Mouse (Mus musculus): ENCODE results near the gene Ptprq. TPM values are rescaled to one million over a fixed set of nuclear protein-coding genes. Genes with fewer than 3 reads are reported as not detected.

Ptprq gene
- total and polyA plus RNA-seq, 2 experiments from 2014 or later: 0.03 to 0.10 TPM

DNA sequence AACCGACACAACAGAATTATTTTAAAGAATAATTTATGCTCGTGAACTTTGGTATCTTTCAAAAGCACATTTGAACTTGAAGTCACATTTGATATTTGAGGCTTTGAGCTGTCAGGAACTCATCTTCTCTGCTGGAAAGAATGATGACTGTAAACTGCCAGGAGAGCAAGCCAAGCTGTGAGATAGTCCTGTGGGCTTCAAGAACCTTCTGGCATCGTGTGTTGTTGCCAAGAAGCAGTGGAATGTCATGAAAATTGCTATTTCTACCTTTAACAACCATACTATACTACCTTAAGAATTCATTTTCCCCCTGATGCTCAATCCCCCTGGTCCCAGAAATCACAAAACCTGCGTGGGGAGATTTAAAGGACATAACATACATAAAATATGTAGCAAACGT is 200.6 kb downstream of the Ptprq start:
- WGBS: 72% methylated on average over 5 of the region's 5 CpGs
- Histone ChIP-seq H3K9ac (replicated peaks; ENCODE audit: low read length) (no peak overlapping the region), H3K9me3 (ENCODE audit: low read length) (no peaks in the 10 kb centered on the region), H3K4me1 (ENCODE audit: insufficient read depth, low read length) (no peaks in the 10 kb centered on the region), H3K4me2 (ENCODE audit: low read depth, low read length) (no peak overlapping the region), H3K4me3 (ENCODE audit: low read length) (no peak overlapping the region), H3K27me3 (ENCODE audit: insufficient read depth, low read length) (no peaks in the 10 kb centered on the region), H3K36me3 (ENCODE audit: insufficient read depth, low read length) (no peaks in the 10 kb centered on the region), H3K27ac (no peak overlapping the region)
- TF ChIP-seq CTCF (IDR thresholded peaks at IDR 0.05; ENCODE audit: low read depth): no peak
- no peak for ATAC-seq
- peak; percentile 17 for DNase-seq (ENCODE audit: low spot score)

DNA sequence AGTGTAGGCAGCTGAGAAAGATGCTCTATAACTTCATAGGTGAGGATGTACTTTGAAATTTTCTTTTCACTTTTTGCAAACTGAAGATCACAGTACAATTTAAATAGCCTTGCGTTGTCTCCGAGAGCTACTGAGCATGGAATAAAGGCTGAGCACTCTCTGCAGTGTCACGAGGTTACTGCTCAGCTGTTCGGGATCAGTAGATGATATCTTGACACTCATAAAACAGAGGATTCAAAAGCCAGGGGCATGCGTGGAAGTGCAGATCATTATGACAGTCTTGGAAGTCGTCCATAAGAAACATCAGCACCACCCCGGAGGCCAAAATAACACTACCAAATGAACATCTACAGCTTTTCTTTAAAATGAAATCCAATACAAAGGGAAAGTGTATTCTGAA is 203.2 kb downstream of the Ptprq start:
- H3K36me3 ChIP-seq (ENCODE audit: insufficient read depth, low read length): no peaks in the 10 kb centered on the region
- ATAC-seq (no peak), DNase-seq (ENCODE audit: low spot score) (no peak)
- no peak overlapping the region for H3K27ac ChIP-seq
- H3K4me2 ChIP-seq (ENCODE audit: low read depth, low read length): no peak overlapping the region
- H3K9me3 ChIP-seq (ENCODE audit: low read length): no peaks in the 10 kb centered on the region
- H3K9ac ChIP-seq (replicated peaks; ENCODE audit: low read length): no peak overlapping the region
- 71% methylated on average over 7 of the region's 7 CpGs for WGBS
- no peak for TF ChIP-seq CTCF (IDR thresholded peaks at IDR 0.05; ENCODE audit: low read depth)
- no peaks in the 10 kb centered on the region for H3K4me1 ChIP-seq (ENCODE audit: insufficient read depth, low read length)
- H3K4me3 ChIP-seq (ENCODE audit: low read length): no peak overlapping the region
- H3K27me3 ChIP-seq (ENCODE audit: insufficient read depth, low read length): no peaks in the 10 kb centered on the region

DNA sequence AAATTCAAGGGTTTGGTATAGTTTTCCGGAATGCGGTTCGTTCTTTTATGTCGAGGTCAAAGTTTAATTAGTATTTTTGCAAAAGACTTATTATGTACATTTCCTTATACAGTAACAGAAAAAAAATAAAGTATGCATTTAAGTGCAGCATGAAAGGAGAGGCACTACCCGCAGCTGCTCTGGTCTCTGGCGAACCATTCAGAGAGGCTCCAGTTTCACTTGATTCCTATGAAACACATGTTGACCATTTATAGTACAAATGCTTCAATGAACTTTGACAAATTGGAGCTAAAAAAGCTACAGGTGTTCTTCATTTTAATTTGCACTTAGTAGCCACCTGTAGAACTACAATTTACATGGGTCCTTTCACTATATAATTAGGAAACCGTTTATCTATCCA is 205.1 kb downstream of the Ptprq start:
- H3K4me1 ChIP-seq (ENCODE audit: insufficient read depth, low read length): no peaks in the 10 kb centered on the region
- no peaks in the 10 kb centered on the region for H3K36me3 ChIP-seq (ENCODE audit: insufficient read depth, low read length)
- no peaks in the 10 kb centered on the region for H3K9me3 ChIP-seq (ENCODE audit: low read length)
- TF ChIP-seq CTCF (IDR thresholded peaks at IDR 0.05; ENCODE audit: low read depth): no peak
- ATAC-seq (no peak), DNase-seq (ENCODE audit: low spot score) (no peak)
- WGBS: 88% methylated on average over 7 of the region's 7 CpGs
- no peak overlapping the region for H3K27ac ChIP-seq
- no peak overlapping the region for H3K4me3 ChIP-seq (ENCODE audit: low read length)
- H3K4me2 ChIP-seq (ENCODE audit: low read depth, low read length): no peak overlapping the region
- H3K27me3 ChIP-seq (ENCODE audit: insufficient read depth, low read length): no peaks in the 10 kb centered on the region
- no peak overlapping the region for H3K9ac ChIP-seq (replicated peaks; ENCODE audit: low read length)

DNA sequence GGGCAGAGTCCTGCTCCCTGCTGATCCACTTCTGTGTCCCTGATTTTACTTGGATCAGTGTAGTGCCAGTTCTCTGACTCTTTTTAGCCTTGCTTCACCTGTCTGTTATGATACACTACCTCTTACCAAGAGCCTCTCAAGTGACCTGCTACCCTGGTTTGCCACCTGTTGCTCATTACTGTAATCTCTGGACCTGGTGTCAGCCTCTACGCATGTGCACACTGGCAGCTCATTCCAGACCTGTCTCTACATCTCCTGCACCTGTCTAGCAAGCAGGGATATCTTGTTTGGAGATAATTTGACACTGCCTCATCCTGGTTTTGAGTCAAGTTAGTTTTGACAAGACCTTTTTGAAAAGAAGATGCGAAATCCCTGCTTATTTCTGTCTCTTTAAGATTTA is 213.5 kb downstream of the Ptprq start:
- no peak overlapping the region for H3K4me2 ChIP-seq (ENCODE audit: low read depth, low read length)
- TF ChIP-seq CTCF (IDR thresholded peaks at IDR 0.05; ENCODE audit: low read depth): no peak
- no peak for ATAC-seq

DNA sequence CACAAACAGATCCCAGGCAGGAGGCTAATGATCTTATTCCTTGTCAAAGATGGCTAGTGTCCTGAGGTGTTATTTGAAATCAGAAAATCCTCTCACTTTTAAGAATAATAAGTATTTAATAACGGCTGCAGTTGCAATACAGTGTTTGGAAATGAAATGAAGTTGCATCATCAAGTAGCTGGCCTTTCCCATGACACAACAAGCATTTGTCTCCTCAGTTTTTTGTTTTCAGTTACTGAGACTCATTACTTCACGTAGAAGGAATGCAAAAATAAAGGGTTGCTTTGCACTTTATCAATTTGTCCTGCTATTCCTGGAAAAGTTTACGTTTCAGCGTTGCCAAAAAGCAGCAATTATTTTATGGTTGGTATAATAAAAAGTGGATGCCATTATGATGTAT is 216.4 kb downstream of the Ptprq start:
- H3K4me2 ChIP-seq (ENCODE audit: low read depth, low read length): no peak overlapping the region
- no peak for TF ChIP-seq CTCF (IDR thresholded peaks at IDR 0.05; ENCODE audit: low read depth)
- DNase-seq (ENCODE audit: low spot score): no peak

More for the DNA sequence above, 213.5 kb downstream of the Ptprq start:
- H3K4me1 ChIP-seq (ENCODE audit: insufficient read depth, low read length): no peaks in the 10 kb centered on the region
- H3K9ac ChIP-seq (replicated peaks; ENCODE audit: low read length): no peak overlapping the region
- no peak for DNase-seq (ENCODE audit: low spot score)
- 91% methylated on average over 2 of the region's 2 CpGs for WGBS
- H3K9me3 ChIP-seq (ENCODE audit: low read length): no peaks in the 10 kb centered on the region
- no peak overlapping the region for H3K4me3 ChIP-seq (ENCODE audit: low read length)
- H3K27ac ChIP-seq: no peak overlapping the region
- no peaks in the 10 kb centered on the region for H3K36me3 ChIP-seq (ENCODE audit: insufficient read depth, low read length)
- no peaks in the 10 kb centered on the region for H3K27me3 ChIP-seq (ENCODE audit: insufficient read depth, low read length)

DNA sequence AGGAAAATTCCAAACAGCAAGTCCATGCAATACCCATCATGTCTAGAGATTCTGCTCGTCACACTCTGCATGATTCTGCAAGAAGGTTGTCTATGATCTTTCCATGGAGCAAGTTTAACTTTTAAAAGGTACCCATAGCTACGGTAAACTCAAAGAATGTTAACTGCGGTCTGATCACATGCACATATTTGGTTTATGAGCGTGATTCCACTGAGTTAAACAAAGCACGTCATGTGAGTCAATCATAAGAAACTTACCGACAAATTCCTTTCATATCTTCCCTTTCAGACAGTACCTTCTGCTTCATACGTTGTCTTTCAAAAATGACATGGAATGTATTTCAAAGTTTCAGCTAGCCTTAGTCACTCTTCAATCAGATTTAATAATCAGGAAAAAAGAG is 217.7 kb downstream of the Ptprq start:
- Histone ChIP-seq H3K27me3 (ENCODE audit: insufficient read depth, low read length) (no peaks in the 10 kb centered on the region), H3K36me3 (ENCODE audit: insufficient read depth, low read length) (no peaks in the 10 kb centered on the region), H3K4me3 (ENCODE audit: low read length) (no peak overlapping the region), H3K9ac (replicated peaks; ENCODE audit: low read length) (no peak overlapping the region), H3K27ac (no peak overlapping the region), H3K9me3 (ENCODE audit: low read length) (no peaks in the 10 kb centered on the region), H3K4me1 (ENCODE audit: insufficient read depth, low read length) (no peaks in the 10 kb centered on the region), H3K4me2 (ENCODE audit: low read depth, low read length) (no peak overlapping the region)
- ATAC-seq (no peak), DNase-seq (ENCODE audit: low spot score) (no peak)
- WGBS: 94% methylated on average over 7 of the region's 7 CpGs
- TF ChIP-seq CTCF (IDR thresholded peaks at IDR 0.05; ENCODE audit: low read depth): no peak

More for the DNA sequence above, 216.4 kb downstream of the Ptprq start:
- H3K9ac ChIP-seq (replicated peaks; ENCODE audit: low read length): no peak overlapping the region
- 82% methylated on average over 4 of the region's 4 CpGs for WGBS
- no peaks in the 10 kb centered on the region for H3K9me3 ChIP-seq (ENCODE audit: low read length)
- H3K36me3 ChIP-seq (ENCODE audit: insufficient read depth, low read length): no peaks in the 10 kb centered on the region
- H3K27ac ChIP-seq: no peak overlapping the region
- no peak for ATAC-seq
- H3K27me3 ChIP-seq (ENCODE audit: insufficient read depth, low read length): no peaks in the 10 kb centered on the region
- no peaks in the 10 kb centered on the region for H3K4me1 ChIP-seq (ENCODE audit: insufficient read depth, low read length)
- H3K4me3 ChIP-seq (ENCODE audit: low read length): no peak overlapping the region

DNA sequence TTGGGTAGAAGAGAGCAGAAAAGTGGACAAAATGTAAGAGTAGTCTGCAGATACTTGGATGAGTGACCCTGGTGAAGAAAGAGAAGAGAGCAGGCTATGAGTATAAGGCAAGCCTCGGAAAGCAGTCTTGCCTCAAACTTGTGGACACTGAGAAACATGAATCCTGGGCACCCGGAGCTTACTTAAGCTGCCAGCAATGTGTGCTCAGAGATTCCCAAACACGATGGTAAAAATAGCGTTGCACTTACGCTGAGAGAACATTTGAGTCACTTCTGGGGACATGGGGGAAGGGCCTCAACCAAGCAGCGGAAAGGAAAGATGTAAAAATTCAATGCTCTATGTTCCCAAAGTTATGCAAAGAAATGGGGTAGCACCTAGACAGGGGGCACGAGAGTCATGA is 220.2 kb downstream of the Ptprq start:
- Histone ChIP-seq H3K9me3 (ENCODE audit: low read length) (no peaks in the 10 kb centered on the region), H3K9ac (replicated peaks; ENCODE audit: low read length) (no peak overlapping the region), H3K36me3 (ENCODE audit: insufficient read depth, low read length) (no peaks in the 10 kb centered on the region), H3K27ac (no peak overlapping the region), H3K27me3 (ENCODE audit: insufficient read depth, low read length) (no peaks in the 10 kb centered on the region), H3K4me1 (ENCODE audit: insufficient read depth, low read length) (no peaks in the 10 kb centered on the region), H3K4me2 (ENCODE audit: low read depth, low read length) (no peak overlapping the region), H3K4me3 (ENCODE audit: low read length) (no peak overlapping the region)
- no peak for TF ChIP-seq CTCF (IDR thresholded peaks at IDR 0.05; ENCODE audit: low read depth)
- DNase-seq (ENCODE audit: low spot score) (no peak), ATAC-seq (no peak)
- 88% methylated on average over 7 of the region's 7 CpGs for WGBS

Measured in hindbrain, postnatal 0 days (tissue).